Comparison of ENCODE assay signal across 17 mouse cellular contexts in genomic region chr7:16287791-16288190, GRCm38 (mm10).
"Had no signal": no experiment of that assay in that cellular context is flagged by ENCODE, and none has a peak within 500 bp of the region (broad histone marks: within the 10 kb centered on the region; RNA-seq: fewer than 3 reads in every experiment).

No protein-coding gene starts in this region.

- H3K9me3 ChIP-seq: neural tube, embryonic 12.5 days; neural tube, embryonic 13.5 days; neural tube, embryonic 15.5 days; stomach, embryonic 15.5 days had no signal

- H3K4me2 ChIP-seq: stomach, embryonic 15.5 days had no signal

- DNase-seq: retina, postnatal 1 day; right cerebral cortex, adult 18-20 months; right cerebral cortex, postnatal 14 days; right cerebral cortex, postnatal 25 days; right cerebral cortex, postnatal 4 days; spleen, adult 18-20 months; thymus, adult 18-20 months; thymus, adult 2 months; thymus, postnatal 14 days; thymus, postnatal 25 days; thymus, postnatal 36 days; thymus, postnatal 4 days had no signal

- H3K27ac ChIP-seq: neural tube, embryonic 12.5 days; neural tube, embryonic 15.5 days; stomach, embryonic 15.5 days; stomach, postnatal 0 days had no signal

- H3K4me3 ChIP-seq: neural tube, embryonic 12.5 days; neural tube, embryonic 13.5 days; neural tube, embryonic 15.5 days; stomach, embryonic 15.5 days had no signal

- H3K9ac ChIP-seq: neural tube, embryonic 12.5 days; neural tube, embryonic 13.5 days; neural tube, embryonic 15.5 days; stomach, embryonic 15.5 days had no signal

- H3K27me3 ChIP-seq: neural tube, embryonic 12.5 days; neural tube, embryonic 13.5 days; neural tube, embryonic 15.5 days; stomach, embryonic 15.5 days had no signal
